Mouse (Mus musculus): Measurements from ENCODE around the gene Cdh10.

- TF ChIP-seq CTCF (IDR thresholded peaks at IDR 0.05; ENCODE audit: extremely low read depth, insufficient read depth, insufficient read length, insufficient replicate concordance) (no peak), POLR2A (IDR thresholded peaks at IDR 0.05; ENCODE audit: low read depth, low read length) (no peak)
These were observed 175.5 kb downstream of the Cdh10 start for GRCm38 (mm10) chr15:18994294-18994693.
